Mouse (Mus musculus): Measurements from ENCODE around the gene 2300003K06Rik. TPM values are rescaled to one million over a fixed set of nuclear protein-coding genes. Genes with fewer than 3 reads are reported as not detected.
"Not testable (repeated sequence)": the region's sequence is repeated elsewhere in the genome, so short reads cannot be mapped to it uniquely, and the experiment has no call there.

2300003K06Rik gene
- polyA plus RNA-seq (2015; fragmentation: Nextera tagmentation; extraction: Ambion mirVana), result not detected in 2 replicates

GRCm38 (mm10) chr11:99837966-99838365, at the start of gene 2300003K06Rik:
Gene 2300003K06Rik, minus strand, starts transcription at chr11:99838066.
- Histone ChIP-seq H3K4me2 (replicated peaks; ENCODE audit: low read depth) (no peak within 1 kb of the TSS), H3K27me3 (ENCODE audit: control insufficient read depth, insufficient read depth, low read length) (no peaks in the 10 kb centered on the region), H3K27ac (replicated peaks) (no peak within 1 kb of the TSS), H3K4me1 (replicated peaks; ENCODE audit: control insufficient read depth, insufficient read depth) (no peaks in the 10 kb centered on the region), H3K9ac (ENCODE audit: low read length) (no peak within 1 kb of the TSS), H3K9me3 (ENCODE audit: control insufficient read depth, low read length) (no peaks in the 10 kb centered on the region), H3K4me3 (ENCODE audit: low read depth, low read length) (no peak within 1 kb of the TSS), H3K36me3 (ENCODE audit: control insufficient read depth, insufficient read depth, low read length) (no peaks in the 10 kb centered on the region)
- WGBS, result 65% methylated on average over 1 of the region's 1 CpGs
- ATAC-seq (ENCODE audit: low FRiP score, low TSS enrichment) (no peak), DNase-seq (ENCODE audit: low spot score) (no peak)
- TF ChIP-seq CTCF (IDR thresholded peaks at IDR 0.05; ENCODE audit: low read depth) (no peak), EP300 (optimal IDR thresholded peaks at IDR 0.05) (no peak)

DNA sequence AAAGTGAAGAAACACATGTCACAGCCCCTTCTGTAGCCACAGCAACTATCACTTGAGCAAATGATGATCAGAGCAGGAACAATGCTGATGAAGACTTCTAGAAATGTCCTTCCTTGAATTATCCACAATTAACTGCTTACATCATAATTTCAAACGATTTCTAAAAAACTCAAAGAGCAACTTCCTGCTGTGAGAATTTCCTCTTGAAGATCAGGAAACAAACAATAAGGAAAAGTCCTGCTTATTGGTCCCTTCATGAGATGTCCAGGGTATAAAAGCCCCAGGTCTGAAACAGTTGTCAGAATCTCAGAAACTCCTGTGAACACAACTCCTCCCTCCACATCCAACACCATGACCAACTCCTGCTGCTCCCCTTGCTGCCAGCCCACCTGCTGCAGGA, 41.0 kb upstream of the 2300003K06Rik start, which contains the start of gene Gm11567:
Gene Gm11567 (plus strand): TSS at position 301 of the 400 bp plus-strand sequence.
- H3K36me3 ChIP-seq (ENCODE audit: control insufficient read depth, insufficient read depth, low read length); DNase-seq (ENCODE audit: low spot score); H3K4me2 ChIP-seq (replicated peaks; ENCODE audit: low read depth); H3K4me1 ChIP-seq (replicated peaks; ENCODE audit: control insufficient read depth, insufficient read depth); H3K9me3 ChIP-seq (ENCODE audit: control insufficient read depth, low read length); H3K4me3 ChIP-seq (ENCODE audit: low read depth, low read length); ATAC-seq (ENCODE audit: low FRiP score, low TSS enrichment); H3K27me3 ChIP-seq (ENCODE audit: control insufficient read depth, insufficient read depth, low read length); H3K27ac ChIP-seq (replicated peaks); H3K9ac ChIP-seq (ENCODE audit: low read length): not testable (repeated sequence)
- 41% methylated on average over 1 of the region's 1 CpGs for whole genome bisulfite sequencing

DNA sequence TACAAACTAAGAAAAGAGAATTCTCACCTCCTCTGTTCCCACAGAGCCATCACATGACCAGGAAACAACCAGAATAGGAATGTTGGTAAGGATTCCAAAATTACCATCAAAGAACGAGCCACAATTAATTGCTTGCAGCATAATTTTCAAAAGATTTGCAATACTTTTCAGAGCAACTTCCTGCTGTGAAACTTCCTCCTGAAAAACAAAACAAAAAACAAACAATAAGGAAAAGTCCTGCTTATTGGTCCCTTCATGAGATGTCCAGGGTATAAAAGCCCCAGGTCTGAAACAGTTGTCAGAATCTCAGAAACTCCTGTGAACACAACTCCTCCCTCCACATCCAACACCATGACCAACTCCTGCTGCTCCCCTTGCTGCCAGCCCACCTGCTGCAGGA, 35.2 kb upstream of the 2300003K06Rik start, which contains the start of gene Krtap9-1:
Gene Krtap9-1 (plus strand): TSS at position 301 of the 400 bp plus-strand sequence.
- not testable (repeated sequence) for H3K9ac ChIP-seq (ENCODE audit: low read length); H3K27ac ChIP-seq (replicated peaks); DNase-seq (ENCODE audit: low spot score); H3K4me3 ChIP-seq (ENCODE audit: low read depth, low read length); H3K36me3 ChIP-seq (ENCODE audit: control insufficient read depth, insufficient read depth, low read length); ATAC-seq (ENCODE audit: low FRiP score, low TSS enrichment); H3K9me3 ChIP-seq (ENCODE audit: control insufficient read depth, low read length); H3K4me2 ChIP-seq (replicated peaks; ENCODE audit: low read depth); H3K27me3 ChIP-seq (ENCODE audit: control insufficient read depth, insufficient read depth, low read length); H3K4me1 ChIP-seq (replicated peaks; ENCODE audit: control insufficient read depth, insufficient read depth)
- WGBS, result 73% methylated on average over 1 of the region's 1 CpGs

GRCm38 (mm10) chr11:99864176-99864575, 26.3 kb upstream of the 2300003K06Rik start, which contains the start of gene Gm11559:
Gene Gm11559, plus strand, starts transcription at chr11:99864476.
- not testable (repeated sequence) for ATAC-seq (ENCODE audit: low FRiP score, low TSS enrichment); H3K4me3 ChIP-seq (ENCODE audit: low read depth, low read length); H3K36me3 ChIP-seq (ENCODE audit: control insufficient read depth, insufficient read depth, low read length); DNase-seq (ENCODE audit: low spot score); H3K27me3 ChIP-seq (ENCODE audit: control insufficient read depth, insufficient read depth, low read length); H3K4me1 ChIP-seq (replicated peaks; ENCODE audit: control insufficient read depth, insufficient read depth); H3K4me2 ChIP-seq (replicated peaks; ENCODE audit: low read depth); H3K27ac ChIP-seq (replicated peaks); H3K9me3 ChIP-seq (ENCODE audit: control insufficient read depth, low read length); H3K9ac ChIP-seq (ENCODE audit: low read length)
- 84% methylated on average over 1 of the region's 1 CpGs for WGBS

DNA sequence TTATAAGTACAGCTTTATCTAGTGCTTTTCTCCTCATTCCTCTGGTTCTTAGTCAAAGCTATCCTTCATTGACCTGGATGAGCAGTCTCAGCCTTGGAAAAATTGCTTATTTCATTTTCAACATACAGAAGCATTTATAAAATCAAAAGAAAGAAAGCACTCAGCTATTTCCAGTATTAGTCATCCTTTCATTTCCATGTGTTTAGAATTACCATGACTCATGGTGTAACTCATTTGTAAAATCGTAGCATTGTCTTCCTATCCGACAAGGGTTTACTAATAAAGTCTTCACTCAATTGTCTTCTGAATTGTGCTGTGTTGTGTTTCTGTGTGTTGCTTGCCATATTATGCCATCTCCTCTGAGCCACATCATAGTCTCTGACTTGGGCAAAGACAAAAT, 20.9 kb upstream of the 2300003K06Rik start:
- DNase-seq (ENCODE audit: low spot score), result no peak
- H3K27me3 ChIP-seq (ENCODE audit: control insufficient read depth, insufficient read depth, low read length), result no peaks in the 10 kb centered on the region
- H3K27ac ChIP-seq (replicated peaks), result no peak overlapping the region
- ATAC-seq (ENCODE audit: low FRiP score, low TSS enrichment), result no peak
- WGBS, result 38% methylated on average over 2 of the region's 2 CpGs
- no peaks in the 10 kb centered on the region for H3K9me3 ChIP-seq (ENCODE audit: control insufficient read depth, low read length)
- H3K36me3 ChIP-seq (ENCODE audit: control insufficient read depth, insufficient read depth, low read length), result no peaks in the 10 kb centered on the region
- no peaks in the 10 kb centered on the region for H3K4me1 ChIP-seq (replicated peaks; ENCODE audit: control insufficient read depth, insufficient read depth)
- H3K4me3 ChIP-seq (ENCODE audit: low read depth, low read length), result no peak overlapping the region
- TF ChIP-seq EP300 (optimal IDR thresholded peaks at IDR 0.05) (no peak), CTCF (IDR thresholded peaks at IDR 0.05; ENCODE audit: low read depth) (no peak)
- H3K9ac ChIP-seq (ENCODE audit: low read length), result no peak overlapping the region
- H3K4me2 ChIP-seq (replicated peaks; ENCODE audit: low read depth), result no peak overlapping the region

DNA sequence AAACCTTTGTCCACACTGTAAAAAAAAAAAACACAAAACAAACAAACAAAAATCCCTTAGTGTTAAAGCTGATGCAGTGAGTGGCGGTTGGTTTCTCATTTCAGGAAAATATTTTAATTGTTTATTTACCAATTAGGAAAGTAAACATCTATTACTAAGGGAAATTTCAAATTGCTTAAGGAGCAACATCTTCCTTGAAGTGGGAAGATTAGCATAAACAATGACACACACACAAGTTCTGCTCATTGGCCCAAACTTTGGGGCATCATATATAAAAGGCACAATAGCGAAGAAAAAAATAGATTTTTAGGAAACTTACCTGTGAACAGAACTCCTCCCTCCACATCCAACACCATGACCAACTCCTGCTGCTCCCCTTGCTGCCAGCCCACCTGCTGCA, 19.8 kb upstream of the 2300003K06Rik start, which contains the start of gene Gm11568:
Gene Gm11568 (plus strand): TSS at position 301 of the 400 bp plus-strand sequence.
- H3K27ac ChIP-seq (replicated peaks), result no peak within 1 kb of the TSS
- no peak for ATAC-seq (ENCODE audit: low FRiP score, low TSS enrichment)
- no peaks in the 10 kb centered on the region for H3K9me3 ChIP-seq (ENCODE audit: control insufficient read depth, low read length)
- TF ChIP-seq EP300 (optimal IDR thresholded peaks at IDR 0.05) (no peak), CTCF (IDR thresholded peaks at IDR 0.05; ENCODE audit: low read depth) (no peak)
- no peak within 1 kb of the TSS for H3K4me3 ChIP-seq (ENCODE audit: low read depth, low read length)
- H3K36me3 ChIP-seq (ENCODE audit: control insufficient read depth, insufficient read depth, low read length), result no peaks in the 10 kb centered on the region
- no peaks in the 10 kb centered on the region for H3K27me3 ChIP-seq (ENCODE audit: control insufficient read depth, insufficient read depth, low read length)
- H3K9ac ChIP-seq (ENCODE audit: low read length), result no peak within 1 kb of the TSS
- H3K4me2 ChIP-seq (replicated peaks; ENCODE audit: low read depth), result no peak within 1 kb of the TSS
- WGBS, result 80% methylated on average over 2 of the region's 2 CpGs
- DNase-seq (ENCODE audit: low spot score), result no peak
- no peaks in the 10 kb centered on the region for H3K4me1 ChIP-seq (replicated peaks; ENCODE audit: control insufficient read depth, insufficient read depth)

Data from stomach, postnatal 0 days (tissue).